Mouse (Mus musculus): ENCODE data around the gene Dus1l. TPM values are rescaled to one million over a fixed set of nuclear protein-coding genes. Genes with fewer than 3 reads are reported as not detected.

Dus1l gene
- 58.0 and 60.3 TPM in 2 replicates for polyA plus RNA-seq (2015; fragmentation: Nextera tagmentation; extraction: Ambion mirVana)

GRCm38 (mm10) chr11:120795756-120796613 is at the start of gene Dus1l:
Gene Dus1l (minus strand): TSS chr11:120796403.

DNA sequence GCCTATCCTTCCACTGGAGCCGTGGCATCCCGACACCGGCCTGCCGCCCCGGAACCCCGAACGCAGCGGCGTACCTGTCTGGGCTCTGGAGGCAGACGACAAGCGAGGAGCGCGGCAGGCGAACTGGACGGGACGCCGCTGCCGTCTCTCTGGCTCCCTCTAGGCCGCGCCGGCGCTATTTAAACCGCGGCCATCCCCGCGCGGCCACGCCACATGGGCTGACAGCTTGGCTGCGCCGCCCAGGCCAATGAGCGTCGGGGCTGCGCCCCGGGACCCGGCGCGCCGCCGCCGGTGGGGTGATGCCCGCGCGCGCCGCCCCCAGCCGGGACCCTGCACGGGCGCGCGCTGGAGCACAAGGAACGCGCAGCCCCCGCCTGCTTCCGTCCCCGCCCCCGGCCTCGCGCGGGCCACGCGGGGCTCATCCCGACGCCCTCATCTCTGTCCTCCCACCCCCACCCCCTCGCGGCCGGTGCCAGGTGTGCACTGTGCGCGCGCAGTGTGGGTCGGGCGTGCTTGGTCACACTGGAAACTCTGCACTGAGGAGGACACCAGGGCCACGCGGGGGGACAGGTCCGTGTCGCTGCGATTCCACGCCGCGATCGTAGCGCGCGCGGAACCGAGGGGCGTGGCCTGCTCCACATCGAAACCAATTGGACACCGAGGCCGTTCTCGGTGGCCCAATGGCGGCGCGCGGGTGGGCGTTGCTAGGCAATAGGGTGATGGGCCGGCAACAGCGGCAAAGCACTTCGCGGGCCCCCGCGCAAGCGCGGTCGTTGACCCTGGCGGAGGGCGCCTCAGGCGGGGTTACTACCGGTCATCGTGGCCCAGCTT is 28.0 kb upstream of the Dus1l start, which contains the start of gene Fasn:
Gene Fasn, minus strand, starts transcription at position 592 of the 831 bp plus-strand sequence.

GRCm38 (mm10) chr11:120784064-120784791 is 12.0 kb downstream of the Dus1l start, which contains the start of the genes Rfng and Gps1:
Gene Rfng (minus strand): TSS chr11:120784207.
Gene Gps1 (plus strand): TSS chr11:120784272.

GRCm38 (mm10) chr11:120762672-120763041 is 33.5 kb downstream of the Dus1l start, which contains the start of gene Hmga1b:
Gene Hmga1b (plus strand): TSS chr11:120762794.

Other genes starting within 250 kb of the Dus1l start
- gene Mcrip1, start 246.7 kb downstream of the Dus1l start, polyA plus RNA-seq (2015; fragmentation: Nextera tagmentation; extraction: Ambion mirVana) = 76.2 and 89.7 TPM in 2 replicates
- gene Ppp1r27, start 245.3 kb downstream of the Dus1l start, polyA plus RNA-seq (2015; fragmentation: Nextera tagmentation; extraction: Ambion mirVana) = not detected in 2 replicates
- 206 and 241 TPM in 2 replicates for gene P4hb, start 223.2 kb downstream of the Dus1l start, polyA plus RNA-seq (2015; fragmentation: Nextera tagmentation; extraction: Ambion mirVana)
- 234 and 266 TPM in 2 replicates for gene Arhgdia, start 214.8 kb downstream of the Dus1l start, polyA plus RNA-seq (2015; fragmentation: Nextera tagmentation; extraction: Ambion mirVana)
- 381 and 432 TPM in 2 replicates for gene Alyref, start 198.0 kb downstream of the Dus1l start, polyA plus RNA-seq (2015; fragmentation: Nextera tagmentation; extraction: Ambion mirVana)
- 120 and 128 TPM in 2 replicates for gene Anapc11, start 198.0 kb downstream of the Dus1l start, polyA plus RNA-seq (2015; fragmentation: Nextera tagmentation; extraction: Ambion mirVana)
- gene Npb, start 187.9 kb downstream of the Dus1l start, polyA plus RNA-seq (2015; fragmentation: Nextera tagmentation; extraction: Ambion mirVana) = 2.7 and 5.2 TPM in 2 replicates
- 48.5 and 54.1 TPM in 2 replicates for gene Pcyt2, start 178.5 kb downstream of the Dus1l start, polyA plus RNA-seq (2015; fragmentation: Nextera tagmentation; extraction: Ambion mirVana)
- 49.4 and 54.1 TPM in 2 replicates for gene Sirt7, start 171.2 kb downstream of the Dus1l start, polyA plus RNA-seq (2015; fragmentation: Nextera tagmentation; extraction: Ambion mirVana)
- gene Mafg, start 162.8 kb downstream of the Dus1l start, polyA plus RNA-seq (2015; fragmentation: Nextera tagmentation; extraction: Ambion mirVana) = 40.0 and 41.2 TPM in 2 replicates
- 3.5 and 5.2 TPM in 2 replicates for gene Pycr1, start 152.6 kb downstream of the Dus1l start, polyA plus RNA-seq (2015; fragmentation: Nextera tagmentation; extraction: Ambion mirVana)
- gene Myadml2, start 148.2 kb downstream of the Dus1l start, polyA plus RNA-seq (2015; fragmentation: Nextera tagmentation; extraction: Ambion mirVana) = 0.23 and 0.29 TPM in 2 replicates
- gene Notum, start 135.2 kb downstream of the Dus1l start, polyA plus RNA-seq (2015; fragmentation: Nextera tagmentation; extraction: Ambion mirVana) = not detected in 2 replicates
- gene Aspscr1, start 123.4 kb downstream of the Dus1l start, polyA plus RNA-seq (2015; fragmentation: Nextera tagmentation; extraction: Ambion mirVana) = 60.0 and 64.9 TPM in 2 replicates
- 143 and 147 TPM in 2 replicates for gene Cenpx, start 82.7 kb downstream of the Dus1l start, polyA plus RNA-seq (2015; fragmentation: Nextera tagmentation; extraction: Ambion mirVana)
- gene Lrrc45, start 82.5 kb downstream of the Dus1l start, polyA plus RNA-seq (2015; fragmentation: Nextera tagmentation; extraction: Ambion mirVana) = 12.3 and 13.8 TPM in 2 replicates
- gene Rac3, start 74.9 kb downstream of the Dus1l start, polyA plus RNA-seq (2015; fragmentation: Nextera tagmentation; extraction: Ambion mirVana) = 3.1 and 3.6 TPM in 2 replicates
- 9.0 and 14.8 TPM in 2 replicates for gene Dcxr, start 69.1 kb downstream of the Dus1l start, polyA plus RNA-seq (2015; fragmentation: Nextera tagmentation; extraction: Ambion mirVana)
- gene Cbr2, start 64.3 kb downstream of the Dus1l start, polyA plus RNA-seq (2015; fragmentation: Nextera tagmentation; extraction: Ambion mirVana) = 1.2 and 3.8 TPM in 2 replicates
- 3.8 and 5.0 TPM in 2 replicates for gene Hmga1b, start 33.6 kb downstream of the Dus1l start, polyA plus RNA-seq (2015; fragmentation: Nextera tagmentation; extraction: Ambion mirVana)
- 11.9 and 13.8 TPM in 2 replicates for gene Rfng, start 12.2 kb downstream of the Dus1l start, polyA plus RNA-seq (2015; fragmentation: Nextera tagmentation; extraction: Ambion mirVana)
- gene Gps1, start 12.1 kb downstream of the Dus1l start, polyA plus RNA-seq (2015; fragmentation: Nextera tagmentation; extraction: Ambion mirVana) = 73.2 and 75.4 TPM in 2 replicates
- gene Fasn, start 28.1 kb upstream of the Dus1l start, polyA plus RNA-seq (2015; fragmentation: Nextera tagmentation; extraction: Ambion mirVana) = 7.5 and 8.1 TPM in 2 replicates
- 2.4 and 3.1 TPM in 2 replicates for gene Ccdc57, start 136.5 kb upstream of the Dus1l start, polyA plus RNA-seq (2015; fragmentation: Nextera tagmentation; extraction: Ambion mirVana)
- gene Slc16a3, start 152.1 kb upstream of the Dus1l start, polyA plus RNA-seq (2015; fragmentation: Nextera tagmentation; extraction: Ambion mirVana) = 30.7 and 31.2 TPM in 2 replicates
- gene Csnk1d, start 194.9 kb upstream of the Dus1l start, polyA plus RNA-seq (2015; fragmentation: Nextera tagmentation; extraction: Ambion mirVana) = 45.4 and 51.5 TPM in 2 replicates
- 4.1 and 7.0 TPM in 2 replicates for gene Cd7, start 243.0 kb upstream of the Dus1l start, polyA plus RNA-seq (2015; fragmentation: Nextera tagmentation; extraction: Ambion mirVana)